Mouse (Mus musculus): ENCODE measurements at regions not wholly inside any gene's neighbourhood (a gene's known extent, or its start where the extent isn't known, plus 50 kb on each side); places are given as distances from the start of the nearest gene placed in this dataset.

GRCm38 (mm10) chr2:19049877-19050731, 52.0 kb downstream of the 4930426L09Rik start:
- DNase-seq (ENCODE audit: low spot score in 2 of 2), result no peak

- no peak for DNase-seq (ENCODE audit: low spot score in 2 of 2)
These were observed 57.4 kb downstream of the 4930426L09Rik start for GRCm38 (mm10) chr2:19055500-19055899.

- DNase-seq (ENCODE audit: low spot score in 2 of 2), result no peak
These were observed 59.7 kb downstream of the 4930426L09Rik start for GRCm38 (mm10) chr2:19057859-19058258.

GRCm38 (mm10) chr2:19058765-19059164, 60.6 kb downstream of the 4930426L09Rik start:
- DNase-seq (ENCODE audit: low spot score in 2 of 2), result no peak

- DNase-seq (ENCODE audit: low spot score in 2 of 2), result no peak
These were observed 61.1 kb downstream of the 4930426L09Rik start for GRCm38 (mm10) chr2:19059246-19059645.

- no peak for DNase-seq (ENCODE audit: low spot score in 2 of 2)
These were observed 62.2 kb downstream of the 4930426L09Rik start for GRCm38 (mm10) chr2:19060218-19060915.

- DNase-seq (ENCODE audit: low spot score in 2 of 2), result no peak
These were observed 66.6 kb downstream of the 4930426L09Rik start for GRCm38 (mm10) chr2:19064560-19065362.

- DNase-seq (ENCODE audit: low spot score in 2 of 2), result no peak
These were observed 67.4 kb downstream of the 4930426L09Rik start for GRCm38 (mm10) chr2:19065511-19065910.

- no peak for DNase-seq (ENCODE audit: low spot score in 2 of 2)
These were observed 70.0 kb downstream of the 4930426L09Rik start for GRCm38 (mm10) chr2:19068161-19068560.

GRCm38 (mm10) chr2:19083816-19084215, 85.7 kb downstream of the 4930426L09Rik start:
- no peak for DNase-seq (ENCODE audit: low spot score in 2 of 2)

GRCm38 (mm10) chr2:19085105-19085504, 87.0 kb downstream of the 4930426L09Rik start:
- DNase-seq (ENCODE audit: low spot score in 2 of 2), result no peak

- DNase-seq (ENCODE audit: low spot score in 2 of 2), result no peak
These were observed 88.0 kb downstream of the 4930426L09Rik start for GRCm38 (mm10) chr2:19086167-19086566.

- DNase-seq (ENCODE audit: low spot score in 2 of 2), result no peak
These were observed 88.5 kb downstream of the 4930426L09Rik start for GRCm38 (mm10) chr2:19086621-19087020.

GRCm38 (mm10) chr2:19099384-19099783, 99.7 kb upstream of the Armc3 start:
- DNase-seq (ENCODE audit: low spot score in 2 of 2), result no peak

- peak in 1 of 2 experiments; percentile 51 for DNase-seq (ENCODE audit: low spot score in 2 of 2)
These were observed 90.3 kb upstream of the Armc3 start for GRCm38 (mm10) chr2:19108753-19109152.

GRCm38 (mm10) chr2:19119871-19120270, 79.2 kb upstream of the Armc3 start:
- no peak for DNase-seq (ENCODE audit: low spot score in 2 of 2)

GRCm38 (mm10) chr2:19132864-19133263, 66.2 kb upstream of the Armc3 start:
- peak in 1 of 2 experiments; percentile 26 for DNase-seq (ENCODE audit: low spot score in 2 of 2)

- DNase-seq (ENCODE audit: low spot score in 2 of 2), result no peak
These were observed 56.5 kb upstream of the Armc3 start for GRCm38 (mm10) chr2:19142586-19142985.

GRCm38 (mm10) chr2:19145412-19145811, 53.7 kb upstream of the Armc3 start:
- DNase-seq (ENCODE audit: low spot score in 2 of 2), result no peak

GRCm38 (mm10) chr2:19145881-19146280, 53.2 kb upstream of the Armc3 start:
- peak in 1 of 2 experiments; percentile 9 for DNase-seq (ENCODE audit: low spot score in 2 of 2)

GRCm38 (mm10) chr2:19146289-19146688, 52.8 kb upstream of the Armc3 start:
- peak in 1 of 2 experiments; percentile 3 for DNase-seq (ENCODE audit: low spot score in 2 of 2)

- DNase-seq (ENCODE audit: low spot score in 2 of 2), result peak in 1 of 2 experiments; percentile 1
These were observed 50.3 kb upstream of the Armc3 start for GRCm38 (mm10) chr2:19148812-19149211.

Data from frontal cortex, postnatal 36 days (tissue).